Mouse (Mus musculus) mesoderm, embryonic 11.5 days (tissue): Measurements from ENCODE around the gene Echs1.

ENCODE experiments used
- DNase-seq: peaks from one replicate; pipeline ENCODE4 v3.0.0-alpha.2; 2012; ENCODE audit warnings: low read depth, low spot score

Gene Echs1

DNA sequence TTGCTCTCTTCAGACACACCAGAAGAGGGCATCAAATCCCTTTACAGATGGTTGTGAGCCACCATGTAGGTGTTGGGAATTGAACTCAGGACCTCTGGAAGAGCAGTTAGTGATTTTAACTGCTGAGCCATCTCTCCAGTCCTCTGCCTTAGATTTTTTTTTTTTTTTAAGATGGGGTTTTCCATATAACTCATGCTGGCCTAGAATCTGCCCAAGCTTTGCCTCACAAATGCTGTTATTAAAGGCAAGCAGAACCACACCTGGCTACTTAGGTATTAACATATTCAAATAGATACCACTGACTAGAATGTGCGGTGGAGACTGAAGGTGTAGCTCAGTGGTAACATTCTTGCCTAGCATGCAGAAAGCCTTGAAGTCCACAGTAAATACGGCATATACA, 4.2 kb upstream of the Echs1 start:
- DNase-seq = no peak

DNA sequence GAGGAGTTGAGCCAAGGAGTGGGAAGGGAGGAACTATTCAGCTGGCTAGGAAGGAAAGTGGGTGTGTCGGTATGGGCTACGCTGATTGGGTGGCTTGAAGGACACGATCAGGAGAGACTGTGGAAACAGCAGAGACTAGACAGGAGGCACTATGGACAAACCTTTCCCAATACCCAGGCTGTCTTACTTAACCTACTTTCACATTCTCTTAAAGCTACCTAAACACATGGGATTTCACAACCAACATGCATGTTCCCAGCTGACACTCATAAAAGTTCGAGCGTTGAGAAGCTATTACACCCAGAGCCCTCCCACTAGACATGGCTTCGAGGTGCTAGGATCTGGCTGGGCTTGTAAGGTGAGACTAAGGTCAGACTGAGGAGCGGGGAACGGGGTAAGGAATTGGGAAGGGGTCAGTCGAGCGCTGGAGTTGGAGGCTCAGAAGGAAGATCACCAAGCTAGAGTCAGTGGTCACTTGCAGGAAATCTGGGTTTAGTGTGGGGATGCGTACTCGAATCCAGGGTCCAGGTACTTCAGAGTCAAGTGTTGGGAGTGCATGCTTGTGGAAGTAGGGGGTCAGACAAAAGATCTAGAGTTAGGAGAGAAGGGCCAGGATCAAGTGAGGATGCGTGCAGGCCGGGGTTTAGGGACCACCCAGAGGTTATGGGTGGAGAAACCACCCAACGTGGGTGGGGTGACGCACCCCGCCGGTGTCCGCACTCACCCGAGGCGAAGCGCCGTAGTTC, 520 bp downstream of the Echs1 start, which contains the start of gene Paox:
Gene Paox, plus strand, starts transcription at position 217 of the 746 bp plus-strand sequence.
- peak; percentile 56 for DNase-seq

DNA sequence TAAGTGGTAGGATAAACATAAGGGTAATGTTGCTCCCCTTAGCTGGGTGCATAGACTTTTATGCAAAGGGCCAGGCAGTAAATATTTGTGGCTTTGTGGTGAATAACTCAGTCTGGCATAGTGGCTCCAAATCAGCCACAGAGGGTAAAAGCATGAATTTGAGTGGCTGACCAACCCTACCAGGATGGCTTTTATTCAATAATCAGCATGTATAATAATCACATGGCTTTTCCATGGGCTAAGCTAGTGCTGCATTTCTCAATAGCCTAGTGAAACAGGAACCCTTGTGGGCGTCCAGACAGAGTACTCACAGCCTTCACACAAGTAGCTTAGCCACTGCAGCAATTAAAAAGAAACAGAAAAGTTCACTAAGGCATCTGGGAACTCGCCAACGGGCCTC, 4.3 kb downstream of the Echs1 start:
- DNase-seq = no peak

DNA sequence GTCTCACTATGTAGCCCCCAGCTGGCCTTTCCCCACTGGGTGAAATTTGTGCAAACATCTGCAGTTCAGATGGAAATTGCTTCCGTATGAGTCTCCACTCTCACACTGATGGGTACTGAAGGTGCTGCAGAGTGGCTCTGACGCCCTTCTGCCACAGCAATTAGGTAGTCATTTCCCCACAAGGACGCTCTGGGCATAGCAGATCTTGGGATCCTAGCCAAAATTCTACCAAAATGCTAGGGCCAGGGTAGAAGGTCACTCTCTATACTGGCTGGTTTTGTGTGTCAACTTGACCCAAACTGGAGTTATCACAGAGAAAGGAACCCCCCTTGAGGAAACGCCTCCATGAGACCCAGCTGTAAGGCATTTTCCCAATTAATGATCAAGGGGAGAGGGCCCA, 12.3 kb downstream of the Echs1 start:
- no peak for DNase-seq

DNA sequence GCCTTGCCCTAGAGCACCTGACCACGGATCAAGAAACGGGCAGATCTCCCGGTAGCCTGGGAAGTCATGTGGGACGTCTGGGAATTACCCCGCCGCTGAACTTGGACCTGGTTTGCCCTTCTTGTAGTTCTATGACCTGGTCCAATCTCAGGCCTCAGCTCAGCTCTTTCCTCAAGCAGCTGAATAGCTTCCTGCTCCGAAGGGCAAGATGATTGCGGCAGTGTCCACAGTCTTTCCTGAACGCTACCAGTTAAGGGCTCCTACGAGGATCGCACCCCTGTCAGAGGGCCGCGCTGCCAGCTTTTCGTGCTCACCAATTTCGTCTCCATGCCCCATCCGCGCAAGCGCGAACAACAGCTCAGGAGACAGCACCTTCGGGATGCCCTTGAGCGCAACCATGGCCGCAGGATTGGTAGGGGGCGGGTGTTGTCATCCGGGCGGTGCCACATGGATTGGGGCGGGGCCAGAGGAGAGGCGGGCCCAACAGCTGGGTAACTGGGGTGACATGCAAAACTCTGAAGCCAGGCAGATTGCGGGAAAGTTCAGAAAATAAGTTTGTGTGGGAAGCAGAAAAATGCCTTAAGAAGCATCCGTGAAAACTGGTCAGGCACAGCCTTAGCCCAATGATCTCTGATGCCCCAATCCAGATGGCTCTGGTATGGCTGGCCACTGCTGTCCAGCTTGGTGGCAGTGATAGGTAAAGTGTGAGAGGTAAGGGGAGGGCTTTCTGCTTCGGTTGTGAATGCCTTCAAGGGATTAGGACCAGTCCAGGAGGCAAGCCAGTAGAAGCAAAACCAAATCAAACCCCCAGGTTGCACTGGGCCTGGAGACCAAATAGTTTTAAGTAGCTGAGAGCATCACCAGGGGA, 14.0 kb downstream of the Echs1 start, which contains the start of gene Fuom:
Gene Fuom, minus strand, starts transcription at position 449 of the 868 bp plus-strand sequence.
- DNase-seq = peak; percentile 81

DNA sequence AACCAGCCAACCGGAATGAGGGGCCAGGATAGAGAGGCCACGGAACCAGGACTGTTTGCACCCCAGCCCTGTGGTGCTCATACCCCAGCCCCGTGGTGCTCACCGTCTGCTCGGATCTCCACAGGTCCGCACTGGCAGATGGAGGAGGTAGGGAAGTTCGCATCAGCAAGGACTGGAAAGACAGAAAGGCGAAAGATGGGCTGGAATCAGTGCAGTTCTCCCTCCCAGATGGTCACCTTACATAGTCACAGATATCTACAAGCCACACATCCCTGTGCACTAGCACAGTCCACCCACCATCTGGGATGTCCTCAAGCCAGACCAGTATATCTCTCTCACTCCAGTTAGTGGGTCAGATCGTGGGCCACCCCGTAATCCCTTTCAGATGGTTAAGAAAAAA, 14.8 kb downstream of the Echs1 start:
- no peak for DNase-seq

DNA sequence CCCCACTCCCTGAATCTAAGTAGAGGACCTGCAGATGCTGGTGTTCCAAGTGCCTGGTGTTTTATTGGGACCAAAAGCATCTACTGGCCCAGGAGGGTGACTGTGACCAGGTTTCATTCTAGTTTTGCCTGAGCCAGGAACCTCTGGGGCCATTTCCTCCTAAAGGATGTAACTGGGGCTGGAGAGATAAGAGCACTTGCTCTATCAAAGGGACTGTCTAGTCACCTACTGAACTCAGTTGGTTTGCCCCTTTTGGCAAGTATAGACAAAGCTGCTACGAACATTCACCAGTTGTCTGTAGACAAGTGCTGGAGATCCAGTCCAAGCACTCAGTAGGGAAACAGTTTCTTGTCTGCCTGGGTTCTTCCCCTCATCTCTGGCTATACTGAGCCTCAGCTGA, 17.8 kb downstream of the Echs1 start:
- DNase-seq = no peak

DNA sequence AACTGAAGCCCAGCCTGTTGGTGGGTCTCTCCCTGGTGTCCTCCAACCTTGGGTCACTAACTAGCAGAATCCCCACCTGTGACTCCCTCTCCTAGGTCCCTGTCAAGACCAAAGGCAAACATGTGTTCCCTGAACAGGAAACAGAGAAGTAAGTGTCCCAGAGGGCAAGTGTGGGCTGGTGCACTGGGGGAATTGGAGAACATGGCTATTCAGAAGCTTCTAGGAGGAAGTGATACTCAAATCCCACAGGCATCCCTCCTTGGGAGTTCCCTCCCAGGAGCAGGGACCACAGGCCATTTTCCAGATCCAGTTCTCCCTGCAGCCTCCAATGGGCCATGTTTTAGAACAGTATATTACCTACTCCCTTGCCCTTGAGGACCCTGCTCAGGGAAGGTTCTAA, 20.2 kb downstream of the Echs1 start:
- no peak for DNase-seq

DNA sequence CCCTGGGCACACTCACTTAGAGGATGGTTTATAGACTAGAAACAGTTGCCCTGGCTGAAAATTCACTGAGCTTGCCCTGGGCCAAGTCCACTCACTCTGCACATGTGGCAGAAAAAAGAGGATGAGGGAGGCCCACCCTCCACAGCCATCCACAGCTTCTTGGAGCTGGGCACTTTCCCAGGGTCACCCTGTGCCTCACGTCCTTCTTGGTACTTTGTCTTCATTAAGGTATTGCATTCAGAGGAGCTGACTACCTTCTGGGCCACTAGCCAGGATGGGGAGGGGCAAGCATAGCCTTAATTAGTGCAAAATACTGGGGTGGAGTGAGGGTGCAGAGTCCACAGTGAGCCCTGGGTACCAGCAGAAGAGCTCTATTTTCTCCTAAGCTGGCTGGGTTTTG, 20.7 kb downstream of the Echs1 start:
- no peak for DNase-seq

DNA sequence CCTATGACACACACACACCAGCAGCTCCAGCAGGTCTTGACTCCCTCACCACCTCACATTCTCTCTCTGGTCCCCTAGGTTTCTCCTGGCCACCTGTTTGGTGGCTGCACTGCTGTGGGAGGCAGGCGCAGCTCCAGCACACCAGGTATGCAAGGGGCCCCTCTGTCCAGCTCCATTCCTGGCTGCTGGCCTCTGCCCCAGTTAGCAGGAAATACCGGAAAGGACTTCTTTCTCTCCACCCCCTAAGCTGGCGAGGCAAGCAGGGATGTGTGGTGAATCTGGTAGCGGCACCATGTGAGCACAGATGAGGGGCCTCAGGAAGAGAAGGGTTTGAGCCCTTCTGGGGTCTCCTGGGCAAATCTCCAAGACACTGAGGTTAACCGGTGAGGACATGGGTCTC, 21.3 kb downstream of the Echs1 start:
- no peak for DNase-seq

DNA sequence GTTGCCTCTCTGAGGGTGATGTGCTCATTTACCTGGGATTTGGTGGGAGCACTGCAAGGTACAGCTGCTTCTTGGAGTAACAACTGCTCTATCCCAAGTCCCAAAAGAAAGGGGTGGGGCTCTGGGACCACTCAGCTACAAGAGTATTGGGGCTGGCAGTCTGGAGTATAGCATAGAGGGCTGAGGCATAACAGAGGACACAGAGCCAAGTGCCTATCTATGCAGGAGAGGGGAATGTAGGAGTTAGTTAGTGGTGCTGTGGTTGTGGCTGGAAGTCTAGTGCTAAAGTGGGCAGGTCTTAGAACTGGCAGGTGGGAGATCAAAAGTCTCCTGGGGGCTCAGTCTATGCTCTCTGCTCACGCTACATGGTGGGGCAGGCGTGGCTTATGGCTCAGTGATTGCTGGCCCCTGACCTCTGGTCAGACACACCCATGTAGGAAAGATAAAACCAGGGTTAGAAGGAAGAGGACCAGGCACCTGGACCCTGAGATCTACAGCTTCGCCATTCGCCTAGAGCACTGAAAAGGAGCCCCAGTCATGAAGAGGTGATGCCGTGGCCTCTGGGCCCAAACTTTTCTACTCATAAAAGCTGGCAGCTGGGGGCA, 23.2 kb downstream of the Echs1 start, which contains the start of gene Prap1:
Gene Prap1, plus strand, starts transcription at position 472 of the 605 bp plus-strand sequence.
- DNase-seq = no peak

DNA sequence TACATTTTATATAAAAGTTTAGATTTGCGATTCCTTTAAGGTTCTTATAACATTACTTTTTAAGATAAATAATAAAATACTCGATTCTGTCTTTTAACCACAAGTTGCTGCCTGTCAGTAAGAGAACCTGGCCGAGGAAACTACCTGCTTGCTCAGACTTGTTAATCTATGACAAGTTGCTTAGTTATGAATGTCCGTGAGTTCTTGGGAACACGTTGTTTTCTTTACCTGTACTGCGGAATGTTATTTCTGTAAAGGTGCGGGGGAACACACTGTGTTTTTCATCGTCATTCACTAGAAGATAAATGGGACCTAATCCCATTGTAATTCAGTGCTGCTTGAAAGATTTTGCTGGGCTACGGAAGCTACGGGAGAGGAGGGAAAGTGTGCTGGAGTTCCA, 25.7 kb downstream of the Echs1 start:
- DNase-seq = no peak

DNA sequence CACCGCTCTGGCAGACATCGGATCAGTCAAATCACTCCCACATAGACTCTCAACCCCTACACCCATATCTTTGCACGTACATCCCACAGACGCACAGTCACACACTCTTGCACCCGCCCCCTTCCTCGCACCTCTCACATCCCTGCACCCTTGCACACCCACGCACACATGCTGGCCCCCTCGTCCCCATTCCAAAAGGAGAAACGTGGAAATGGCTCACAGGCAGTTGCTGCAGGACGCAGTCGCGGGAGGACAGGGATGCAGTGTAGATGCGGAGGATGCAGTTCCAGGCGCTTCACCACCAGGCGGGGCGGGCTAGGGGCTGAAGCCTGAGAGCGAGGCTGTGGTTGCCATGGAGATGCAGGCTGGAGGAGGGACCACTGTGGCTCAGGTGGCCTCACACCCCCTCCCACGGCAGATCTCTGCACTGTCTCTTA, 34.0 kb downstream of the Echs1 start, which contains the start of gene Caly:
Gene Caly, minus strand, starts transcription at position 307 of the 437 bp plus-strand sequence.
- peak; percentile 80 for DNase-seq

DNA sequence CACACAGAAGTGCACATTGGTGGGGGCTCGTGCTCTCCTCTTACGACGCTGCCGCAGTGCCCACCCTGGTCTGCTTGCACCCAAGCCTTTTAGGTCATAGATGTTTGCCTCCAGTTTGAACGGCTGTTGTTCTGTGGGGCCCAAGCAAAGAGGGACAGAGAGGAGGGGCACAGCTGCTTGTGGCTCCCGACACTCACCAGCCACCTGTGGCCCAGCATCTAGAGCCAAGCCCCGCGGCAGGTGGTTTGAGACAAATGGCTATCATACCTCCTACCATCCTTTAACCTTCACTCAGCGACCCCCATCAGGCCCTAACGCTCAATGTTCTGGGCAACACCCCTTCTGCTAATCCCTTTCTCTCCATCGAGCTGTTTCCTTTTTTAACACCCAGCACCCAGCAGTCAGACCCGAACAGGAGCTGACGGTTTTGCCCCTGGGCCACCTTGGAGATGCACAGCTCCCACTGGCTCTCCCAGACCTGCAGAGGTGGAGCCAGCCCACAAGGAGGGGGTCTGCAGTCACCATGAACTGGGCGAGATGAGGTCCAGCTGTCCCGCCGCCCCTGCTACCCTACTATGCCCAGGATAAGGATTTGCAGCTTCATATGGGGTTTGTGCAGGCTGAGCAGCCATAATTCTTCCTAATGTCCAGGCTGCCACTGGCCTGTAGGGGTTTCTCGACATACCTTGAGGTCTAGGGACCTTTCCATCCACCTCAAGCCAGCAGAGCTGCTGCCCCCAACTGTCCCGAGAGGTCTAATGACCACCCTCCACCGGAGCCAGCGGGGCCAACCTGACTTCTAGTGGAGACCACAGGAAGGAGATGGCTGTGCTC, 34.7 kb downstream of the Echs1 start:
- DNase-seq = no peak

DNA sequence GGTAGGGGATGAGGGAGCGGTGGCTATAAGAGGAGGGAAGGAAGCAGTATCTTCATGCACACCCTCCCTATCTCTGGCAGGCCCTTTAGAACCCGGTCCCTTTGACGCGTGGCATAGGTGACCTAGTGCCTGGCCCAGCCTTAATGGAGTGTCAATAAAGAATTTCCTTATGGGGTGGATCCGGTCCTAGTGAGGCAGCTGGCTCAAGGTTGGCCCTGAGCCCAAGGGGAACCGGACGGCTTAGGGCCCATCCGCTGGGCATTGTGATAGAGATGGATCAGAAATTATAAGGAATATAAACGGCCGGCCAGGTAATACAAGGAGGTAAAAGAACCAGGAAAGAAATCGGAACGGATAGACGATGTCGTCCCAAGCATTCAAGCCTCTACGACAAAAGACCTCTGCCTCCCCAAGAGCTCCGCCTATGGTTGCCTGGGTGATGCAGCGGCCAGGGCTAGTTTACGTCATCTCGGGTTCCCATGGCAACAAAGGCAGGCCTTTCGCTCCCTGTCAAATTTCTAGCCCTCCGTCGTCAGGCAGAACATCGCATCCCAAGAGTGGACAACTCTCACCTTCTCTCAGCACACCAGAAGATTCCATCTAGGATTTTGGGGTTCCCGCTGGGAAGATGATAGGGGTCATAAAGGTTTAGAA, 35.6 kb downstream of the Echs1 start:
- DNase-seq = peak; percentile 92

DNA sequence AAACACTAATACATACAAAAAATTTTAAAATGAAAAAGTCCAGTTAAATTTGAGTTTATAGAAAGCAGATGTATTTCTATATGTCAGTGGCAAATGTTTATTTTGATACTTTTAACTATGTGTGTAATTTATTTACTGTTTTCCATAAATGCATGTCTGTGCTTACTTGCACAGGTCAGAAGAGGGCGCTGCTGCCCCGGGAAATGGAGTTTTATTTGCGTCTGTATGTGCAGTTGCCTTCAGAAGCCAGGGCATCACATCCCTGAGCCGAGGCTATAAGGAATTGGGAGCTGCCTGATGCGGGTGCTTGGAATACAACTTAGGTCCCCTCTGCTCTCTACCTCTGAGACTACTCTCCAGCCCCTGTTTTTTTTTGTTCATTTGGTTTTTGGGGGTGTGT, 37.6 kb downstream of the Echs1 start:
- DNase-seq = peak; percentile 82

DNA sequence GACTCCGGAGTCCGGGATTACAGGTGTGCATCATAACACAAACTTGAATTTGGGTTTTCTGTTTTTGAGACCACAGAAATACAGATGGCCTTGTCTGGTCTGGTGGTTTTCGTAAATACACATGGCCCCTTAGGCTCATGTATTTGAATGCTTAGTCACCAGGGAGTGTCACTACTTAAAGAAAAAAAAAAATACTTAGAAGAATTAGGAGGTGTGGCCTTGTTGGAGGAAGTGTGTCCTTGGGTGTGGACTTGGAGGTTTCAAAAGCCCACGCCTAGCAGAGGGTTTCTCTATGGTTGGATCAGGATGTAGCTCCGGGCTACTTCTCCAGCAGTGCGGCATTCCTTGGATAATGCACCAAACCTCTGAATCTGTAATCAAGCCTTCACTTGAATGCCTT, 38.6 kb downstream of the Echs1 start:
- no peak for DNase-seq

DNA sequence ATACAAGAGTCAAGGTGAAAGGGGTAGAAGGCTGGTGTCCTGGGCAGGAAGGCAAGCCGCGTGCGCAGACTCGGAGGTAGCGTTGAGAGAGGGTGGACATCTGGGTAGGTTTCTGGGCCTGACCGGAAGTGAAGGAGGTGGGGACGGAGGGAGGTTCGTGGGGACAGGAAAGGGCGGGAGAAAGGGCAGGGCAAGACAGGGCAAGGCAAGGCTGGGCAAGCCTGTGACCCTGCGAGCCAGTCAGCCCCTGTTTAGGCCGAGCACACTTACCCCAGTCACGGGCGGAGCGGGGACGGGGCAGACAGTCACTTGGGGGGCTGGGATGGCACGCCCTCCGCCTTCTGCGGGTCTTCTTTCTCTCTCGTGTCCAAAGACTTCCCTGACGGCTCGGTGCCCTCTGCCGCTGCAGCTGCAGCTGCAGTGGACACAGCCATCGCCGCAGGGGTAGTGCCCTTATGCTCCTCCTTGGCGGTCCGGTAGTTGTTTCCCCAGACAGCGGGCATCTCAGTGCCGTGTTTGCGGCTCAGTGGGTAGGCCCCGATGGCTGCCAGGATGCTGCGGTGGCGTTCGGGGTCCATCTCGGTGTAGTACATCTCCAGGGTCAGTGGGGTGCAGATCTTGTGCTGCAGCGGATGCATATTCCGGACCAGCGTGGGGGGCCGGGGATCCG, 46.1 kb downstream of the Echs1 start:
- DNase-seq = no peak

DNA sequence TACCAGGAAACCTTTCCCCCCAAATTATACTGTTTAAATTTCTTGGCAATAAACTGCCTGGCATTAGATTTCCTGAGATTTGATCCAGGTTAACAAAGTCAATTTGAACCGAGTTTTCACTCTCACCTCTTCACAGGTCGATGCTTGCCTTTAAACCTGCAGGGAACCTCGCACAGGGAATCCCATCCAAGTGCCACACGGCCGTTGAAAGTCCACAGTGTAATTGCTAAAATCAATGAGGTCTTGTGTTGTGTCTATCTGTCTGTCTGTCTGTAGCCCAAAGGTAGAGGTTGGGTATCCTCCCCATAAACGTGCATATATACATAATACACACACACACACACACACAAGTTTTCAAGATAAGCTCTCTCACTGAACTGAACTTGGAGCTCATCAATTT, 48.9 kb downstream of the Echs1 start:
- no peak for DNase-seq

DNA sequence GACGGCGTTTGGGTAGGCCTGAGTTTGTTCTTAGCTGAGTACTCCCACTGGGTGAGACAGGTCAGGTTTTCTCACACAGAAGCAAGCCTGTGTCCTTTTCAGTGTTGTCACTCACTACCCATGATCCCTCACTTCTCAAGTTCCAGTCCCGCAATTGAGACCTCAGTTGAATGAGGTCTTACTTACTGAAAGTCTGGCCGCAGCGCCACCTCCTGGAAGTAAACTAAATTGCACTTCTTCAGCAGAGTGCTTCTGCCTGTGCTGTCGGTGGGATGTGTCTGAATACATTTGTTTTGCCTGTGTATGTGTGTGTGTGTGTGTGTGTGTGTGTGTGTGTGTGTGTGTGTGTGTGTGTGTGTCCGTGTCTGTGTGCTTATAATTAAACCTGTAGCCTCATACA, 53.2 kb downstream of the Echs1 start:
- DNase-seq = peak; percentile 81
